Mouse (Mus musculus): Measurements from ENCODE around the gene Cars2. TPM values are rescaled to one million over a fixed set of nuclear protein-coding genes. Genes with fewer than 3 reads are reported as not detected.

Cars2 gene
- polyA plus RNA-seq (2012; rRNA removed; ENCODE audit: low replicate concordance), result 42.5 and 67.1 TPM in 2 replicates

DNA sequence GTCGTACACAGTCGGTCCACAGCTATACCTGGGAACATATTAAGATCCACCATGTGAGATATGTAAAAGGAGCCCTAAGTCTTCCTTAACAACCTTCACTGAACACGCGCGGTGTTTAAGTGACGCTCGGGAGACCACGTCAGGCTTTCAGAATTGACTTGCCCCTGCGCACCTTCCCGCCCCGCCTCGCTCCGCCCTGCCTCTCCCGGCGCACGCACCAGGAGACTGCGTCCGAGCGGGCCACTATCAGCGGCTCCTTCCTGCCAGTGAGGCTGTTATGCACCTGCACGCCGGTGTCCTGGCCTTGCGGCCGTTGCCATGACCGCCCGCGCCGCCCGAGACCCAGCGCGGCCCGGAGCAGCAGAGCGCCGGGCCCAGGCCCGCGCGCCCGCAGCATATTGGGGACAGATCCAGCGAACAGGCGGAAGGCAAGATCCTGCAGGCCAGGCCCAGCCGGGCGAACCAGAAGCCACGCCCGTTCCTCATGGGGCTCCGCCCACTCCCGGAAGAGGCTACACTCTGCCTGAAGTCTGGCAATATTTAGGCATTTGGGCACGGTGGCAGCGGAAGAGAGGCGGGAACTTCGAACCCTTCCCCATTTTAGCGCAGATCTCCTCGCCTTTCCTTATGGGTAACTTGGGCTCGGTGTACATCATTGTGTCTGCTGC is at the start of gene Cars2:
Gene Cars2 (minus strand): TSS at position 503 of the 668 bp plus-strand sequence.

DNA sequence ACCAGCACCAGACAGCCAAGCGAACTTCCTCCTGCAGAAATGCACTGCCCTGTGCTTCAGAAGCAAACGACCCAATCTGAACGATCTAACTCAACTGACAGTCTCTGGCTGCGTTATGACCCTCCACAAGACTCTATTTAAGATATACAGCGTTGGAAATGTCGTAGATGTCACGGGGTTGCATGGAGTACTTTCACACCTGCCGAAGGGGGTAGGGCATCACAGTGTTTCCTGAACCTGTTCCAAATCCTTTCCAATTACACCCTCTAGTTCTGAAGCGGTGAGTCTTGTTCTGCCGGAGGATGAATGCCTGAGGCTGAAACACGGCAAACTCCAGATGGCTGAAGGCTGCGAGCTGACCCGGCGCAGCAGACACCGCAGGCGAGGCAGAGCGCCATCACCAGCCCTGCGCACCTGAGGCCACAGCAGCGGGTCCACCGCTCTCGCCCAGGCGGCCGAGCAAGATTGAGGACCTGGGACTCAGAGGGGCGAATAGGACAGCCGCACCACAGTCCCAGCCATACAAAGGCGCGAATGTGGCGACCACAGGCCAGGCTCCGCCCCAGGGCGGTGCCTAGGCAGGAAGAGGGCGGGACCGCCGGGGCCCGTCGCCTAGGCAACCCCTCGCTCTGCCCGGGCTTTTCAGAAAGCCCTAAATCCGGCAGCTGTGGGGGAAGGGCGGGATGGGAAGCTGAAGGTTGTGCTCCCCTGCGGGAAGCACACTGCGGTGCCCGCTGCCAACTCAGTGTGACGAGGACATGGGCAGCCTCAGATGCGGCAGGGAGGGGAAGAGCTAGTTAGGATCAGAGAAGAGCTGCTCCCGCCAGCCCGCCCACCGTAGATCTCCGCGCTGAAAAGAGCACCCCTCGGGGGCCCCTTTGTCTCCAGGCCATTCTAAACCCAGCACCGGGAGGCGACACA is 4.5 kb upstream of the Cars2 start, which contains the start of gene Ing1:
Gene Ing1 (plus strand): TSS at position 773 of the 921 bp plus-strand sequence.

DNA sequence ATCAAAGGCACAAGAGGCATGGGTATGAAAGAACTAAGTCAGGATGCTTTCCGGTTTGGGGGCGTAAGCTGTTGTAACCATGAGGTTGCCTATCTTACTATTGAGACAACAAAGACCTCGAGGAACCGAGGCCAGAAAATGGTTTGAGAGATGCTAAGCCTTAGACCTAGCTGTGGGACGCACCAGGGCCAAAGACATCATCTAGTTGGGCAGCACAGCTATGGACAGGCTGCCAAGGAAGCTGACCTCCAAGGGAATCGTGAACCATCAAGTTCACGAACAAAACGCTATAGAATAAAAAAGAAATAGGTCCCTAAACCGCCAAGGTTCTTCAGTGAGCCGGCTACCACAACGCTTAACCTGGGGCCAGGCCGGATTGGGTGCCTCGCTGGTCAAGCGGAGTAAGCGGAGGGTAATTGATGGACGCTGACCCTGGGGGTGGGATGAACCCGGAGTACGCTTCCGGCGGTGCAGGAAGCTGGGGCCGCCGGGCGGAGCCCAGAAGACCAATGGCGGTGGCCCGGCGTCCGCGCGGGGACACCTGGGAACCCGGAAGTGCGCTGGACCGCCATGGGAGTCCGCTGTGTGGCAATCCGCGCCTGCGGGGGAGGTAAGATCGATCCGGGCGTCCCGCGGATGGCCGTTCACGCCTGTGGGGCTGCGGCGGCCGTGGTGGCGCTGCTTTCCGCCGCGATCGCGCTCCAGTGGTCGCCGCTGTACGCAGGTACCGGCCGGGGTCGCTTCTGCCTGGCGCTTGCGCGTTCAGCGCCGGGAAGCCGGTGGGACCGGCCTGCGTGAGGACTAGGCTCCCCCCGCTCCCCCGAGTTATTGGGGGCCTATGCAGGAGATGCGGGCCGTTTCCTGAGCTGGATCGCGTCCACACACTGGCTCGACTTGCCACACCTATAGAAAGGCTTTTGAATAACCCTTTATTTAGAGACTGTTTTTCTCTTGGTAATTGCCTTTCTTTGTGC is 53.3 kb downstream of the Cars2 start, which contains the start of gene Naxd:
Gene Naxd (plus strand): TSS at position 490 of the 974 bp plus-strand sequence.

DNA sequence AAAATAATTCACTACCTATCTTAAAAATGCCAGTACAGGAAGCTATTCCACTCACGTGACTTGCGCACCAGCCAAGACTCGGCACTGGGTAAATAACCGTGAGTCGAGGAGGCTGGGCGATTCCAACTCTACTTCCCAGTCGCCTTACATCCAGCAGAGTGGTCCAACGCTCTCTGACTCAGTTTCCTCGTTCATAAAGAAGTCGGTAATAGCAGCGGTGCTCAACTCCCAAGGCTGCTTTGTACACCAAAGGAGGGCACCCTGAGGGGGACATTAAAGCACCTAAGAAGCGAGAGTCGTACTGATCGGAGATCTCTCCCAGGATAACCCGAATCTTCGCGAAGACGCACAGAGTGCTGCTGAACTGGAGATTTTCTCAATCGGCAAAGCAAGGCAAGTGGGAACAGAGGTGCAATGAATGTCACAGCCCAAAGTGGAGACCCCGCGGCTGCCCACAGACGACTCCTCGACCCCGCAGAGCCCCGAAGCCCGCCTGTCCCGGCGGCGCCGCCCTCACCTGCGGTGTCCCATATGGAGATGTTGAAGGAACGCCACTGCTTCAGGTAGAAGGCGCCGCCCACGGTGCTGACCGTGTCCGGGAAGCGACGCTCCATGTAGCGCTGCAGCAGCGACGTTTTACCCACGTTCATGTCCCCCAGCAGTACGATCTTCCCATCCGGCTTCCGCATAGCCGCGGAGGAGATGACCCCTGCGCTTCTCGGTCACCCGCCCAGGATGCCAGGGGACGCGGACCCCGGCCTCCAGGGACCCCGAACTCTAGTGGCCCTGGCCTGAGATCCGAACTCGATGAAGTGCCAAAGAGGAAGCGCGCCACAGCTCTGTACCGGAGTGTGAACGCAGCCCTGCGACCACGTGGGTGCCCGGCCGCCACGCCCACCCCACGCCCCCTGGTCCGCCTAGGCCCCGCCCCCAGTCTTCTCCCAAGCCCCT is 72.5 kb downstream of the Cars2 start, which contains the start of gene Rab20:
Gene Rab20 (minus strand): TSS at position 900 of the 951 bp plus-strand sequence.

Other genes with a start within 250 kb of the Cars2 start
- 253 and 466 TPM in 2 replicates for gene Col4a2, start 238.0 kb downstream of the Cars2 start, polyA plus RNA-seq (2012; rRNA removed; ENCODE audit: low replicate concordance)
- 744 and 1,377 TPM in 2 replicates for gene Col4a1, start 238.0 kb downstream of the Cars2 start, polyA plus RNA-seq (2012; rRNA removed; ENCODE audit: low replicate concordance)
- 3.1 and 33.7 TPM in 2 replicates for gene Rab20, start 72.1 kb downstream of the Cars2 start, polyA plus RNA-seq (2012; rRNA removed; ENCODE audit: low replicate concordance)
- 118 and 129 TPM in 2 replicates for gene Naxd, start 53.3 kb downstream of the Cars2 start, polyA plus RNA-seq (2012; rRNA removed; ENCODE audit: low replicate concordance)
- 10.9 and 20.3 TPM in 2 replicates for gene Ing1, start 4.8 kb upstream of the Cars2 start, polyA plus RNA-seq (2012; rRNA removed; ENCODE audit: low replicate concordance)
- 33.6 and 132 TPM in 2 replicates for gene Ankrd10, start 85.0 kb upstream of the Cars2 start, polyA plus RNA-seq (2012; rRNA removed; ENCODE audit: low replicate concordance)
- gene 1700016D06Rik, start 150.3 kb upstream of the Cars2 start, polyA plus RNA-seq (2012; rRNA removed; ENCODE audit: low replicate concordance), result not detected in 2 replicates
- gene Arhgef7, start 176.9 kb upstream of the Cars2 start, polyA plus RNA-seq (2012; rRNA removed; ENCODE audit: low replicate concordance), result 40.3 and 43.6 TPM in 2 replicates